Comparison of ENCODE assay signal across 25 mouse cellular contexts in the genomic region with DNA sequence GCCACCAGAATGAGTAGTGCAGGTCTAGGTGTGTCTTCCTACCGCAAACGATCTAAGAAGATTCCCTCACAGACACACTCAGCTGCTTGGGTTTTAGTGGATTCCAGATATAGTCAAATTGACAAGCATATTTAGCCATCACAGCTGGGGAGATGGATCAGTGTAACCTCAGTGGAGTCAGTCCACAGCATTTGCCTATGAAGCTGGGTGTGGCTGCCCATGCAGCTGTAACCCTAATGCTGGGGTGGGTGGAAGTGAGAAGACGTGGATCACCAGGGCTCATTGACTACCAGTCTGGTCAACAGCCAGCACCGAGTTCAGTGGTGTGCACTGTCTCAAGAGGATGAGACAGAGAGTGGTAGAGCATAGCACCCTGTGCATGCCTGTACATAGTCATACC. TPM values are rescaled to one million over a fixed set of nuclear protein-coding genes. Genes with fewer than 3 reads are reported as not detected.
DNase-seq lines count a peak whose midpoint lies in the region; ATAC-seq lines count a peak whose summit lies in the region.
"Had no signal": no experiment of that assay in that cellular context is flagged by ENCODE, and none has a peak within 500 bp of the region (broad histone marks: within the 10 kb centered on the region; RNA-seq: fewer than 3 reads in every experiment).

No protein-coding gene starts in this region.

- no peaks in the 10 kb centered on the region for H3K27me3 ChIP-seq in splenic B cell, adult 2 months (ENCODE audit: control insufficient read depth, insufficient read depth, low read length, poor library complexity, severe bottlenecking)
- H3K27me3 ChIP-seq: embryonic facial prominence, embryonic 13.5 days; forebrain, embryonic 12.5 days; forebrain, embryonic 15.5 days; heart, embryonic 13.5 days had no signal

- H3K36me3 ChIP-seq in splenic B cell, adult 2 months (ENCODE audit: control insufficient read depth, insufficient read depth, low read length, poor library complexity, severe bottlenecking), result no peaks in the 10 kb centered on the region
- H3K36me3 ChIP-seq: embryonic facial prominence, embryonic 10.5 days; embryonic facial prominence, embryonic 13.5 days; forebrain, embryonic 12.5 days; forebrain, embryonic 15.5 days; heart, embryonic 13.5 days had no signal

- peak; percentile 47 to 50 for DNase-seq in spleen, postnatal 36 days (ENCODE audit: low spot score in 2 of 2)
- no peak for DNase-seq in spleen, postnatal 4 days (ENCODE audit: low spot score in 2 of 2)
- DNase-seq in splenic B cell, adult 2 months (ENCODE audit: low read depth, low spot score), result peak; percentile 66
- no peak for DNase-seq in lung, adult 18-20 months
- DNase-seq in lung, postnatal 25 days (ENCODE audit: low spot score), result no peak
- DNase-seq: adrenal gland, adult 8-10 months; adrenal gland, postnatal 25 days; cerebellum, adult 11-12 months; cerebellum, adult 8-10 months; cerebellum, postnatal 10 days; cerebellum, postnatal 36 days; embryo, embryonic 11 days; gastrocnemius, postnatal 25 days; heart, adult 18-20 months; heart, postnatal 14 days; heart, postnatal 4 days had no signal

- 0 out of 2 replicates have a peak, but pooled peaks have one; percentile 13 for ATAC-seq in monocyte, adult 5-6 weeks (replicated peaks; ENCODE audit: insufficient number of reproducible peaks, low FRiP score, low TSS enrichment, poor library complexity, severe bottlenecking)
- ATAC-seq: activated CD4-positive, CD25-positive, alpha-beta regulatory T cell, adult 4 months; CD4-positive, CD25-positive, alpha-beta regulatory T cell, adult 4 months; forebrain, embryonic 15.5 days; hindbrain, postnatal 0 days had no signal

RNA-seq across cellular contexts. Expression of gene Cobll1, which starts 50.5 kb away (rescaled TPM):
- 3.8 to 17.0 TPM (median 4.2 TPM) in 3 replicates for total RNA-seq in monocyte, adult 5-6 weeks (2017)

Comparison
In these comparisons a context has a peak if more than half of its experiments do, and no peak if none do; other contexts are left out.
1. DNase-seq: peak in spleen, postnatal 36 days (2 of 2) and splenic B cell, adult 2 months (single experiment); none in spleen, postnatal 4 days (0 of 2), lung, adult 18-20 months (0 of 2) and lung, postnatal 25 days (single experiment).